Mouse (Mus musculus) erythroblast, embryonic 14.5 days (primary cell): ENCODE data around the gene Def6.

Experiments used
- GATA1 ChIP-seq: IDR thresholded peaks from 2 replicates; pipeline ENCODE4 v1.6.1; 2012; ENCODE audit warnings: low read length, inconsistent platforms, mixed read lengths
- TAL1 ChIP-seq: IDR thresholded peaks from 3 replicates; pipeline ENCODE4 v1.6.1; 2012; ENCODE audit warnings: low read length, inconsistent platforms, mixed read lengths

GRCm38 (mm10) chr17:28258325-28258724 is 50.7 kb downstream of the Def6 start:
- TF ChIP-seq GATA1 (no peak), TAL1 (no peak)
